Mouse (Mus musculus): Measurements from ENCODE around the gene Gm10670. TPM values are rescaled to one million over a fixed set of nuclear protein-coding genes. Genes with fewer than 3 reads are reported as not detected.
"Not testable (repeated sequence)": the region's sequence is repeated elsewhere in the genome, so short reads cannot be mapped to it uniquely, and the experiment has no call there.

Gm10670 gene
- not detected for total RNA-seq (2021)
- long read RNA-seq, experiment 1, result 0 reads
- long read RNA-seq, experiment 2, result 0 reads

GRCm38 (mm10) chr7:20474825-20475224, at the start of gene Gm10670:
Gene Gm10670, minus strand, starts transcription at chr7:20474925.
- DNase-seq (ENCODE audit: low spot score in 2 of 2), result not testable (repeated sequence)

GRCm38 (mm10) chr7:20510434-20510833, 35.7 kb upstream of the Gm10670 start, which contains the start of gene Vmn1r103:
Gene Vmn1r103, minus strand, starts transcription at chr7:20510534.
- not testable (repeated sequence) for DNase-seq (ENCODE audit: low spot score in 2 of 2)

- DNase-seq (ENCODE audit: low spot score in 2 of 2), result not testable (repeated sequence)
Observed at GRCm38 (mm10) chr7:20442493-20442892, 32.2 kb downstream of the Gm10670 start, which contains the start of gene Vmn1r101. Gene Vmn1r101, minus strand, starts transcription at chr7:20442593.

Other genes starting within 250 kb of the Gm10670 start
- not detected for gene Gm4498, start 241.1 kb downstream of the Gm10670 start, total RNA-seq (2021)
- not detected for gene Gm5890, start 212.1 kb downstream of the Gm10670 start, total RNA-seq (2021)
- gene Gm4133, start 140.9 kb downstream of the Gm10670 start, total RNA-seq (2021), result not detected
- gene Gm5728, start 99.5 kb downstream of the Gm10670 start, total RNA-seq (2021), result not detected
- gene Vmn1r100, start 57.0 kb downstream of the Gm10670 start, total RNA-seq (2021), result not detected
- not detected for gene Vmn1r101, start 32.3 kb downstream of the Gm10670 start, total RNA-seq (2021)
- not detected for gene Vmn1r103, start 35.6 kb upstream of the Gm10670 start, total RNA-seq (2021)
- not detected for gene Vmn1r104, start 58.9 kb upstream of the Gm10670 start, total RNA-seq (2021)
- not detected for gene Gm5726, start 70.8 kb upstream of the Gm10670 start, total RNA-seq (2021)
- gene Gm4141, start 101.3 kb upstream of the Gm10670 start, total RNA-seq (2021), result not detected
- not detected for gene Gm4513, start 124.1 kb upstream of the Gm10670 start, total RNA-seq (2021)
- gene Vmn1r107, start 194.0 kb upstream of the Gm10670 start, total RNA-seq (2021), result not detected
- gene Vmn1r111, start 228.3 kb upstream of the Gm10670 start, total RNA-seq (2021), result not detected